Mouse (Mus musculus): ENCODE measurements around the gene Gm9817. TPM values are rescaled to one million over a fixed set of nuclear protein-coding genes. Genes with fewer than 3 reads are reported as not detected.

The Gm9817 gene
- polyA plus RNA-seq, 1 experiment from 2014 or later = 0.10 TPM

DNA sequence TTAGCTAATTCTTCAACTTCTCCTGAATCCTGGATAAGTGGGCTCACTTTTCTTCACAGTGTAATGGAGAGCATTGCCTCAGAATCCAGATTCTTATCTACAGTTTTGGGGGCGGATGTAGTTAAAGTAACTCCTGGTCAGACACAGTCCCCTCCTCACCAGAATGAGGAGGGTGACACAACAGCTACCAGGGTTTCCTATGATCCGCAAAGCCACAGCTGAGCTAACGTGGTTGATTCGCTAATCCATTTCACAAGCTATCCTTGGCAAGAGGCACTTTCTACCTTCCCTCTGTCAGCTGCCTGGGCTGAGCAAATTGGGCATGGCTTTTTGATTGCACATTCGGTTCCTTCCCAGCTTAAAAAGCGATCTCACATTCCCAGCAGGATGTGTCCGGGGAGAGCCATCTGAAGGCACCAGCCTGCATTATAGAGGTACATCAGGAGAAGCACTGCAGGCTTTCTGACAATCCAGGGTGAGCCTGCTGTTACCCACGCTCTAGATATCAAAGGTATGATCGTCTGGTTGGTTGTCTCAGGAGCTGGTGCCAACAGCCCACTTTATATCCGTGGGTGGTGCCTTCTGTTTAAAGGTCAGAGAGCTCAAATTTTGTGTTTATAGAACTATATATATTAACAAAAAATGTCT lies 21.2 kb downstream of the Gm9817 start:
- ATAC-seq (ENCODE audit: insufficient number of reproducible peaks, insufficient read depth, low FRiP score, low read depth) = no peak
- Histone ChIP-seq H3K4me3 (ENCODE audit: low read depth, low read length) (no peak overlapping the region), H3K9me3 (ENCODE audit: control insufficient read depth, low read depth, low read length) (no peaks in the 10 kb centered on the region), H3K27me3 (ENCODE audit: control insufficient read depth, insufficient read depth, low read length) (no peaks in the 10 kb centered on the region), H3K4me1 (ENCODE audit: control insufficient read depth, insufficient read depth, low read length) (no peaks in the 10 kb centered on the region), H3K27ac (ENCODE audit: low read length) (no peak overlapping the region), H3K4me2 (replicated peaks; ENCODE audit: low read depth, low read length) (no peak overlapping the region), H3K36me3 (ENCODE audit: control insufficient read depth, insufficient read depth, low read length) (no peaks in the 10 kb centered on the region), H3K9ac (replicated peaks; ENCODE audit: low read depth, low read length) (no peak overlapping the region)
- WGBS = 67% methylated on average over 10 of the region's 10 CpGs

DNA sequence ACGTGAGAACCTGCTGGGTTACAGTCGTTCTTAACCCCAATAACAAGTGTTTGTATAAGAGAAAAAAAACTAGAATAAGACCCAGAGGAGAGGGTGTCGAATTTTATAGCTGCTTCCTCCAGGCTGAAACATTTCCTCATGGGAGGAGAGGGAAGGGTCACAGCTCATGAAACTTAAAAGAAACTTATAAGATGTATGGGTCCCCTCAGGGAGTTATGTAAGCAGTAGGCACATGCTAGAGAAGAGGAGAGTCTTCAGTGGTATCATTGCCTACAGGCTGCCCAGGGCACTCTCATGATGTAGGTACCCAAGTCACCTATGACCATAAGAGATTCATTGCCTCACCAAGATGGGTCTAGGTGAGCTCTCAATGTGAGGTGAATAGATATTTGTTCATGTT lies 28.0 kb downstream of the Gm9817 start:
- H3K36me3 ChIP-seq (ENCODE audit: control insufficient read depth, insufficient read depth, low read length) = no peaks in the 10 kb centered on the region
- no peaks in the 10 kb centered on the region for H3K27me3 ChIP-seq (ENCODE audit: control insufficient read depth, insufficient read depth, low read length)
- ATAC-seq (ENCODE audit: insufficient number of reproducible peaks, insufficient read depth, low FRiP score, low read depth) = no peak
- H3K4me3 ChIP-seq (ENCODE audit: low read depth, low read length) = no peak overlapping the region
- no peak overlapping the region for H3K27ac ChIP-seq (ENCODE audit: low read length)
- no peaks in the 10 kb centered on the region for H3K4me1 ChIP-seq (ENCODE audit: control insufficient read depth, insufficient read depth, low read length)
- no peak overlapping the region for H3K4me2 ChIP-seq (replicated peaks; ENCODE audit: low read depth, low read length)
- no peaks in the 10 kb centered on the region for H3K9me3 ChIP-seq (ENCODE audit: control insufficient read depth, low read depth, low read length)
- H3K9ac ChIP-seq (replicated peaks; ENCODE audit: low read depth, low read length) = no peak overlapping the region
- WGBS = 61% methylated on average over 3 of the region's 3 CpGs

DNA sequence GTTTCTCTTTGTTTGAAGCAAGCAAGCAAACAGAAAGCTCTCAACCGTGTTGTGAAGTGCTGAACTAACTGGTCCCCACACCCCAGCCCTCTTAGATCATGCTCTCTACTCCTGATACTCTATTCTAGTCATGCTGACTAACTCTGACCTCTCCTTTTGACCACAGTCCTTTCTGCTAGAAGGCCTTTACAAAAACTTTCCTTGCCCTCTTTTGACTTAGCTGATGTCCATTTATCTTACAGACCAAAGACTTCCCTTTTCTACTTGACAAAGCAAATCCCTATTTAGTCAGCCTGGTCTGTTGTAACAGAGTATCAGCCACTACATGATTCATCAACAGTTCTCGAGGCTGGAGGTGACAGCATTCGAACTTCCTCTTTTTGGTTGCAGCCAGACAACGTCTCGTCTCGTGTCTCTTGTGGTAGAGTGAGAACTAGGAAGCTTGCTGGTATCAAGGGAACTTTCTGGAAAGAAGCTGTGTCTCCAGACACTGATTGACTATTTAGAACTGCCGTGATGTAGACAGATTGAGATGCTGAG lies 30.4 kb downstream of the Gm9817 start:
- 48% methylated on average over 7 of the region's 7 CpGs for WGBS
- ATAC-seq (ENCODE audit: insufficient number of reproducible peaks, insufficient read depth, low FRiP score, low read depth) = no peak

DNA sequence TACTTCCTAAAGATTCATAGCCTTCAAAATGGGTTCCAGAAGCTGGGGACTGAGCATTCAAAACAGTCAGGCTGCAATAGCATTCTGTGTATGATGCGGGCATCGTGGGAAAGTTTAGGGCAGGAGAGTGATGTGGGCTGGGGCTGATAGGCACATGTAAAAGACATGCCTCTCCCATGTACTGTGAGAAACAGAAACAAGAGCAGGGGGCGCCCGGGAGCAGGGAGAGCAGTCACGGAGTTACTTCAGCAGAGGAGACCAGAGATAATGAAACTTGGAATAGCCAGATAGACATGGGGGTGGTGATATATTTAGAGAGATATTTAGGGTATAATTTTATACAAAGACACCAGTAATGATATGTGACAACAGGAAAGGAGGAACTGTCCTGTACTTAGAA lies 39.9 kb downstream of the Gm9817 start:
- Histone ChIP-seq H3K9ac (replicated peaks; ENCODE audit: low read depth, low read length) (no peak overlapping the region), H3K9me3 (ENCODE audit: control insufficient read depth, low read depth, low read length) (no peaks in the 10 kb centered on the region), H3K27ac (ENCODE audit: low read length) (no peak overlapping the region), H3K27me3 (ENCODE audit: control insufficient read depth, insufficient read depth, low read length) (no peaks in the 10 kb centered on the region), H3K36me3 (ENCODE audit: control insufficient read depth, insufficient read depth, low read length) (no peaks in the 10 kb centered on the region), H3K4me3 (ENCODE audit: low read depth, low read length) (no peak overlapping the region), H3K4me2 (replicated peaks; ENCODE audit: low read depth, low read length) (no peak overlapping the region), H3K4me1 (ENCODE audit: control insufficient read depth, insufficient read depth, low read length) (no peaks in the 10 kb centered on the region)
- WGBS = 79% methylated on average over 5 of the region's 5 CpGs
- ATAC-seq (ENCODE audit: insufficient number of reproducible peaks, insufficient read depth, low FRiP score, low read depth) = no peak

More for the DNA sequence above, 30.4 kb downstream of the Gm9817 start:
- H3K9me3 ChIP-seq (ENCODE audit: control insufficient read depth, low read depth, low read length) = no peaks in the 10 kb centered on the region
- H3K4me2 ChIP-seq (replicated peaks; ENCODE audit: low read depth, low read length) = no peak overlapping the region
- peak overlapping the region; percentile 2; the same call in 1 of the 2 replicates for H3K27ac ChIP-seq (ENCODE audit: low read length)
- no peak overlapping the region for H3K9ac ChIP-seq (replicated peaks; ENCODE audit: low read depth, low read length)
- no peak overlapping the region for H3K4me3 ChIP-seq (ENCODE audit: low read depth, low read length)
- H3K36me3 ChIP-seq (ENCODE audit: control insufficient read depth, insufficient read depth, low read length) = no peaks in the 10 kb centered on the region
- no peaks in the 10 kb centered on the region for H3K4me1 ChIP-seq (ENCODE audit: control insufficient read depth, insufficient read depth, low read length)
- H3K27me3 ChIP-seq (ENCODE audit: control insufficient read depth, insufficient read depth, low read length) = no peaks in the 10 kb centered on the region

DNA sequence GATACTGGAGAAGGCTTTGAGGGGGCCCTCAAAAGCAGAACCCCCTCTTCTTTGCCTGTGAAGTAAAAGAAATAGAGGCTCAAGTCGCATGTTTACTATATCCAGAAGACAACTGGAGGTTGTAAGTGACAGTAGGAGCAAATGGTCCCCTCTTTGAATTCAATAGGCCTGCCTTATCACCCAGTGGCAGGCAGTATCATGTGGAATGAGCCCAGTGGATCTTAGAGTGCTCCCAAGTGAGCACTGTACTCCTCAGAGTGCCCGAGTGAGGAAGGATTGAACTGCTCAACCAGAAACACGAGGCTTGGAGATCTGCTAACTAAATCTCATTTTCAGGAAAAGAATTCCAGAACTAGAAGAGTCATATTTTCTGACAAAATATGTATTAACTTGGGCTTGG lies 40.3 kb downstream of the Gm9817 start:
- no peaks in the 10 kb centered on the region for H3K9me3 ChIP-seq (ENCODE audit: control insufficient read depth, low read depth, low read length)
- H3K9ac ChIP-seq (replicated peaks; ENCODE audit: low read depth, low read length) = no peak overlapping the region
- H3K4me1 ChIP-seq (ENCODE audit: control insufficient read depth, insufficient read depth, low read length) = no peaks in the 10 kb centered on the region
- no peak for ATAC-seq (ENCODE audit: insufficient number of reproducible peaks, insufficient read depth, low FRiP score, low read depth)
- no peak overlapping the region for H3K27ac ChIP-seq (ENCODE audit: low read length)
- H3K4me2 ChIP-seq (replicated peaks; ENCODE audit: low read depth, low read length) = no peak overlapping the region
- H3K4me3 ChIP-seq (ENCODE audit: low read depth, low read length) = no peak overlapping the region
- WGBS = 70% methylated on average over 3 of the region's 3 CpGs
- no peaks in the 10 kb centered on the region for H3K27me3 ChIP-seq (ENCODE audit: control insufficient read depth, insufficient read depth, low read length)
- H3K36me3 ChIP-seq (ENCODE audit: control insufficient read depth, insufficient read depth, low read length) = no peaks in the 10 kb centered on the region

Other genes starting within 250 kb of the Gm9817 start
- gene Dtnbp1, start 76.5 kb upstream of the Gm9817 start, polyA plus RNA-seq (2014; fragmentation: Nextera tagmentation; extraction: Ambion mirVana) = 60.0 and 61.0 TPM in 2 replicates